Mouse (Mus musculus): ENCODE data around the gene Mgarp. TPM values are rescaled to one million over a fixed set of nuclear protein-coding genes. Genes with fewer than 3 reads are reported as not detected.
"Not testable (repeated sequence)": the region's sequence is repeated elsewhere in the genome, so short reads cannot be mapped to it uniquely, and the experiment has no call there.

The Mgarp gene
- total and polyA plus RNA-seq, 3 experiments: 6.6 to 20.3 (median 14.4) TPM

- Histone ChIP-seq H3K9me3 (replicated peaks) (no peaks in the 10 kb centered on the region), H3K27me3 (ENCODE audit: insufficient read depth, low read length) (no peaks in the 10 kb centered on the region), H3K4me1 (ENCODE audit: insufficient read depth, low read depth, low read length) (peaks cover 32% of the 10 kb centered on the region), H3K36me3 (replicated peaks) (peaks cover 13% of the 10 kb centered on the region), H3K4me3 (ENCODE audit: low read depth, low read length) (no peak overlapping the region)
- DNase-seq (ENCODE audit: low spot score) (no peak), ATAC-seq (ENCODE audit: extremely low read depth, insufficient number of reproducible peaks, low FRiP score, poor library complexity, severe bottlenecking) (no peak)
- TF ChIP-seq POLR2AphosphoS5 (IDR thresholded peaks at IDR 0.05; ENCODE audit: insufficient replicate concordance, low read depth, low read length): no peak
- no peak for TF ChIP-seq GATA2 (IDR thresholded peaks at IDR 0.05; ENCODE audit: borderline replicate concordance, low read depth, low read length)
- TF ChIP-seq CTCF (IDR thresholded peaks at IDR 0.05; ENCODE audit: low read depth, low read length): no peak
- TF ChIP-seq GATA1 (IDR thresholded peaks at IDR 0.05; ENCODE audit: borderline replicate concordance, low read length): no peak
- TF ChIP-seq TAL1 (conservative IDR thresholded peaks at IDR 0.05; ENCODE audit: low read depth, low read length): no peak
Observed at GRCm38 (mm10) chr3:51412457-51412856, 15.9 kb upstream of the Mgarp start.

- no peaks in the 10 kb centered on the region for H3K9me3 ChIP-seq (replicated peaks)
- peak; percentile 79 for DNase-seq (ENCODE audit: low spot score)
- peak; percentile 66 for ATAC-seq (ENCODE audit: extremely low read depth, insufficient number of reproducible peaks, low FRiP score, poor library complexity, severe bottlenecking)
- TF ChIP-seq CTCF (IDR thresholded peaks at IDR 0.05; ENCODE audit: low read depth, low read length): peak; percentile 94
- no peak for TF ChIP-seq GATA2 (IDR thresholded peaks at IDR 0.05; ENCODE audit: borderline replicate concordance, low read depth, low read length)
- peaks cover 26% of the 10 kb centered on the region for H3K4me1 ChIP-seq (ENCODE audit: insufficient read depth, low read depth, low read length)
- peak within 1 kb of the TSS; percentile 95 for H3K4me3 ChIP-seq (ENCODE audit: low read depth, low read length)
- H3K27me3 ChIP-seq (ENCODE audit: insufficient read depth, low read length): no peaks in the 10 kb centered on the region
- H3K36me3 ChIP-seq (replicated peaks): peaks cover 42% of the 10 kb centered on the region
Observed at GRCm38 (mm10) chr3:51408561-51409183, 12.1 kb upstream of the Mgarp start, which contains the start of gene Ndufc1. Gene Ndufc1, minus strand, starts transcription at chr3:51408988.

- Histone ChIP-seq H3K4me3 (ENCODE audit: low read depth, low read length) (peak overlapping the region; percentile 95), H3K9me3 (replicated peaks) (no peaks in the 10 kb centered on the region), H3K27me3 (ENCODE audit: insufficient read depth, low read length) (no peaks in the 10 kb centered on the region), H3K4me1 (ENCODE audit: insufficient read depth, low read depth, low read length) (peaks cover 21% of the 10 kb centered on the region), H3K36me3 (replicated peaks) (peaks cover 44% of the 10 kb centered on the region)
- DNase-seq (ENCODE audit: low spot score) (no peak), ATAC-seq (ENCODE audit: extremely low read depth, insufficient number of reproducible peaks, low FRiP score, poor library complexity, severe bottlenecking) (no peak; the same call in 1 of the 2 replicates)
- TF ChIP-seq GATA1 (IDR thresholded peaks at IDR 0.05; ENCODE audit: borderline replicate concordance, low read length) (no peak), POLR2AphosphoS5 (IDR thresholded peaks at IDR 0.05; ENCODE audit: insufficient replicate concordance, low read depth, low read length) (no peak), GATA2 (IDR thresholded peaks at IDR 0.05; ENCODE audit: borderline replicate concordance, low read depth, low read length) (no peak), CTCF (IDR thresholded peaks at IDR 0.05; ENCODE audit: low read depth, low read length) (no peak), TAL1 (conservative IDR thresholded peaks at IDR 0.05; ENCODE audit: low read depth, low read length) (no peak)
Observed at GRCm38 (mm10) chr3:51407870-51408560, 11.5 kb upstream of the Mgarp start.

DNA sequence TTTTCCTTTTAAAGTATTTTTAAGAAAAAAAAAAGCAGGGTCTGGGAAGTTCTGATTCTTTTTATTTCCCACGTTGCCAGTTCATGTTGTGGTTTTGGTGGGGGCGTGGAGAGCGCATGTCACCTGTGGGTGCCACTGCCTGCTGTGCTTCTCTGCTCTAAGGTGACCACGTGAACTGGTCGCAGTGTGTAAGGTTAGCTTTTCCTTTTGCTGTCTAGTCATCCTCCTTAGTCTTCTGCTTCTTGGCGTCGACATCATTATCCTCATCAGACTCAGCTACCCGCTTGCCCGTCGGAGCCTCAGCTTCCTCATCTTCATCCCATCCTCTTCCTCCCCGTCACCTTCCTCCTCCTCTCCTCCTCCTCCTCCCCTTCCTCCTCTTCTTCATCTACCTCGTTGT is 6.1 kb upstream of the Mgarp start:
- H3K36me3 ChIP-seq (replicated peaks): peaks cover 47% of the 10 kb centered on the region
- no peak overlapping the region for H3K4me3 ChIP-seq (ENCODE audit: low read depth, low read length)
- no peak for TF ChIP-seq TAL1 (conservative IDR thresholded peaks at IDR 0.05; ENCODE audit: low read depth, low read length)
- no peak for DNase-seq (ENCODE audit: low spot score)
- peaks cover under 1% of the 10 kb centered on the region; the same call in 1 of the 2 replicates for H3K27me3 ChIP-seq (ENCODE audit: insufficient read depth, low read length)
- H3K4me1 ChIP-seq (ENCODE audit: insufficient read depth, low read depth, low read length): peaks cover 26% of the 10 kb centered on the region
- no peak for ATAC-seq (ENCODE audit: extremely low read depth, insufficient number of reproducible peaks, low FRiP score, poor library complexity, severe bottlenecking)
- no peaks in the 10 kb centered on the region for H3K9me3 ChIP-seq (replicated peaks)

GRCm38 (mm10) chr3:51402054-51402453 is 5.5 kb upstream of the Mgarp start:
- not testable (repeated sequence) for H3K4me3 ChIP-seq (ENCODE audit: low read depth, low read length); H3K27me3 ChIP-seq (ENCODE audit: insufficient read depth, low read length); H3K9me3 ChIP-seq (replicated peaks); ATAC-seq (ENCODE audit: extremely low read depth, insufficient number of reproducible peaks, low FRiP score, poor library complexity, severe bottlenecking); DNase-seq (ENCODE audit: low spot score)
- Histone ChIP-seq H3K36me3 (replicated peaks) (peaks cover 44% of the 10 kb centered on the region), H3K4me1 (ENCODE audit: insufficient read depth, low read depth, low read length) (peaks cover 24% of the 10 kb centered on the region)

DNA sequence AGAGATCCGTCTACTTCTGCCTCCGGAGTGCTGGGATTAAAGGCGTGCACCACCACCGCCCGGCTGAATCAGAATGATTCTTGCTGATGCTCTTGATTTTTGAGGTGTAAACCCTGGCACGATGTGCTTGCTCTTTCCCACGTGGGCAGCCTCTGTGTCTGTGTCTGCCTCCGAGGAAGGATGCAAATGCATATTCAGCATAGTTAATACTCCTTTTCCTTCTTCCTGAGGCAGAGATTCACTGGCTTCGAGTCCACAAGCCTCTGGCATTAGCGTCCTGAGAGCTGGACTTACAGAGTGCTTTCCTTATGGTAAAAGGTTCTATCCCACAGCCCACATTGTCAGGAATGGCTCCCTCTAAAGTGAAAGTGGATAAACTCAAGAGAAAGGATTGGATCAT is 4.1 kb upstream of the Mgarp start:
- DNase-seq (ENCODE audit: low spot score): no peak
- ATAC-seq (ENCODE audit: extremely low read depth, insufficient number of reproducible peaks, low FRiP score, poor library complexity, severe bottlenecking): no peak
- H3K9me3 ChIP-seq (replicated peaks): no peaks in the 10 kb centered on the region
- H3K36me3 ChIP-seq (replicated peaks): peaks cover 32% of the 10 kb centered on the region
- no peak overlapping the region for H3K4me3 ChIP-seq (ENCODE audit: low read depth, low read length)
- TF ChIP-seq GATA2 (IDR thresholded peaks at IDR 0.05; ENCODE audit: borderline replicate concordance, low read depth, low read length): no peak
- no peak for TF ChIP-seq GATA1 (IDR thresholded peaks at IDR 0.05; ENCODE audit: borderline replicate concordance, low read length)
- H3K4me1 ChIP-seq (ENCODE audit: insufficient read depth, low read depth, low read length): peaks cover 23% of the 10 kb centered on the region
- H3K27me3 ChIP-seq (ENCODE audit: insufficient read depth, low read length): peaks cover 11% of the 10 kb centered on the region; the same call in 1 of the 2 replicates

DNA sequence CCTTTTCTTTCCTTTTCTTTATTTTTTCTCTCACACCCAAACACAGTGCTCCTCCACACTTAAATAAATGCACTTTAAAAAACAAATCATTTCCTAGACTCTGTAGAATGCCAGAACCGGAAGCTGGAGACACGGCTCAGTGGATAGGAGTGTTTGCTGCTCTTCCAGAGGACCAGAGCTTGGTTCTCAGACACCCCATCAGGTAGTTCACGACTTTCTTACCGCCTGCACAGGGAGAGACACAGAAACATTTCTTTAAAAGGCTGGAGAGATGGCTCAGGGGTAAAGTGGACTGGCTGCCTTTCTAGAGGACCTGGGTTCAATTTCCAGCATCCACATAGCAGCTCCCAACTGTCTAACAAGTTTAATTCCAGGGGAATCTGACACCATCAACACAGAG is 3.0 kb upstream of the Mgarp start:
- ATAC-seq (ENCODE audit: extremely low read depth, insufficient number of reproducible peaks, low FRiP score, poor library complexity, severe bottlenecking) (no peak), DNase-seq (ENCODE audit: low spot score) (no peak)
- no peaks in the 10 kb centered on the region for H3K9me3 ChIP-seq (replicated peaks)
- TF ChIP-seq CTCF (IDR thresholded peaks at IDR 0.05; ENCODE audit: low read depth, low read length) (no peak), TAL1 (conservative IDR thresholded peaks at IDR 0.05; ENCODE audit: low read depth, low read length) (no peak), POLR2AphosphoS5 (IDR thresholded peaks at IDR 0.05; ENCODE audit: insufficient replicate concordance, low read depth, low read length) (no peak), GATA1 (IDR thresholded peaks at IDR 0.05; ENCODE audit: borderline replicate concordance, low read length) (no peak), GATA2 (IDR thresholded peaks at IDR 0.05; ENCODE audit: borderline replicate concordance, low read depth, low read length) (no peak)
- H3K4me1 ChIP-seq (ENCODE audit: insufficient read depth, low read depth, low read length): peaks cover 23% of the 10 kb centered on the region
- H3K36me3 ChIP-seq (replicated peaks): peaks cover 23% of the 10 kb centered on the region
- H3K4me3 ChIP-seq (ENCODE audit: low read depth, low read length): no peak overlapping the region
- peaks cover 11% of the 10 kb centered on the region; the same call in 1 of the 2 replicates for H3K27me3 ChIP-seq (ENCODE audit: insufficient read depth, low read length)

Data from G1E (cell line).